ENCODE assay signal across 8 mouse cellular contexts in genomic region chr9:18473324-18474128, GRCm38 (mm10). TPM values are rescaled to one million over a fixed set of nuclear protein-coding genes. Genes with fewer than 3 reads are reported as not detected.
DNase-seq lines count a peak whose midpoint lies in the region; ATAC-seq and TF ChIP-seq lines count a peak whose summit lies in the region.

No protein-coding gene starts in this region.

- 4% methylated on average over 39 of the region's 39 CpGs for WGBS in forebrain, embryonic 15.5 days
- 4% methylated on average over 39 of the region's 39 CpGs for WGBS in large intestine, adult 2 months
- 2% methylated on average over 39 of the region's 39 CpGs for WGBS in liver, embryonic 16.5 days (ENCODE audit: insufficient replicate concordance)
- WGBS in neural tube, embryonic 12.5 days = 6% methylated on average over 39 of the region's 39 CpGs
- 4% methylated on average over 39 of the region's 39 CpGs for WGBS in stomach, postnatal 0 days

- TF ChIP-seq EP300 in stomach, postnatal 0 days (optimal IDR thresholded peaks at IDR 0.05) = no peak

- H3K9me3 ChIP-seq in G1E (replicated peaks) = no peaks in the 10 kb centered on the region
- H3K9me3 ChIP-seq in forebrain, embryonic 15.5 days = no peaks in the 10 kb centered on the region
- H3K9me3 ChIP-seq in liver, embryonic 16.5 days (replicated peaks; ENCODE audit: control insufficient read depth, low read length) = no peaks in the 10 kb centered on the region
- H3K9me3 ChIP-seq in neural tube, embryonic 12.5 days = no peaks in the 10 kb centered on the region
- H3K9me3 ChIP-seq in stomach, postnatal 0 days (ENCODE audit: control insufficient read depth, low read length) = no peaks in the 10 kb centered on the region

- H3K36me3 ChIP-seq in G1E (replicated peaks) = no peaks in the 10 kb centered on the region
- peaks cover 9% of the 10 kb centered on the region for H3K36me3 ChIP-seq in forebrain, embryonic 15.5 days
- no peaks in the 10 kb centered on the region for H3K36me3 ChIP-seq in liver, embryonic 16.5 days (ENCODE audit: control insufficient read depth, insufficient read depth)
- peaks cover 4% of the 10 kb centered on the region; the same call in 1 of the 2 replicates for H3K36me3 ChIP-seq in neural tube, embryonic 12.5 days
- no peaks in the 10 kb centered on the region for H3K36me3 ChIP-seq in stomach, postnatal 0 days (ENCODE audit: control insufficient read depth, insufficient read depth, low read length)

- intact Hi-C loops in heart, postnatal 14 days (cut with DNase I) = loop anchor here (5.0 kb wide), 1 partner anchor 181 kb away; the partner anchor contains the start of gene Chordc1

- peak; percentile 96 for ATAC-seq in G1E (ENCODE audit: extremely low read depth, insufficient number of reproducible peaks, low FRiP score, poor library complexity, severe bottlenecking)
- ATAC-seq in forebrain, embryonic 15.5 days (replicated peaks) = peak; percentile 98
- ATAC-seq in liver, embryonic 16.5 days (ENCODE audit: low read depth) = peak; percentile 90
- ATAC-seq in neural tube, embryonic 12.5 days (ENCODE audit: low FRiP score, low read depth) = peak; percentile 97
- ATAC-seq in stomach, postnatal 0 days (ENCODE audit: low FRiP score, low TSS enrichment) = peak; percentile 96

- no peak for TF ChIP-seq CTCF in G1E (IDR thresholded peaks at IDR 0.05; ENCODE audit: low read depth, low read length)
- peak; percentile 43 for TF ChIP-seq CTCF in stomach, postnatal 0 days (IDR thresholded peaks at IDR 0.05; ENCODE audit: low read depth)

- DNase-seq in G1E (ENCODE audit: low spot score) = peak; percentile 50
- peak; percentile 52 to 59 for DNase-seq in cerebellum, adult 18-20 months
- DNase-seq in heart, postnatal 14 days = peak; percentile 71 to 77
- peak; percentile 36 for DNase-seq in large intestine, adult 2 months (ENCODE audit: low read depth, low spot score)
- DNase-seq in stomach, postnatal 0 days (ENCODE audit: low spot score) = peak; percentile 83

- H3K4me3 ChIP-seq in G1E (ENCODE audit: low read depth, low read length) = peak overlapping the region; percentile 72
- peak overlapping the region; percentile 68 for H3K4me3 ChIP-seq in forebrain, embryonic 15.5 days
- peak overlapping the region; percentile 68 for H3K4me3 ChIP-seq in liver, embryonic 16.5 days (ENCODE audit: low read depth, low read length)
- peak overlapping the region; percentile 59 for H3K4me3 ChIP-seq in neural tube, embryonic 12.5 days
- peak overlapping the region; percentile 63 for H3K4me3 ChIP-seq in stomach, postnatal 0 days (ENCODE audit: low read depth, low read length)

- peak overlapping the region; percentile 70 for H3K4me2 ChIP-seq in forebrain, embryonic 15.5 days (replicated peaks)
- peak overlapping the region; percentile 76 for H3K4me2 ChIP-seq in liver, embryonic 16.5 days (ENCODE audit: low read depth, low read length)
- peak overlapping the region; percentile 67 for H3K4me2 ChIP-seq in neural tube, embryonic 12.5 days (replicated peaks)
- H3K4me2 ChIP-seq in stomach, postnatal 0 days (replicated peaks; ENCODE audit: low read depth) = peak overlapping the region; percentile 70

- H3K27ac ChIP-seq in forebrain, embryonic 15.5 days (replicated peaks) = peak overlapping the region; percentile 95
- H3K27ac ChIP-seq in liver, embryonic 16.5 days (ENCODE audit: low read length) = peak overlapping the region; percentile 50
- H3K27ac ChIP-seq in neural tube, embryonic 12.5 days = peak overlapping the region; percentile 80
- H3K27ac ChIP-seq in stomach, postnatal 0 days (replicated peaks) = peak overlapping the region; percentile 66

- H3K9ac ChIP-seq in forebrain, embryonic 15.5 days (replicated peaks) = peak overlapping the region; percentile 77
- peak overlapping the region; percentile 52 for H3K9ac ChIP-seq in liver, embryonic 16.5 days (ENCODE audit: low read depth, low read length)
- peak overlapping the region; percentile 67 for H3K9ac ChIP-seq in neural tube, embryonic 12.5 days
- peak overlapping the region; percentile 66 for H3K9ac ChIP-seq in stomach, postnatal 0 days (ENCODE audit: low read length)

- H3K4me1 ChIP-seq in G1E (ENCODE audit: insufficient read depth, low read depth, low read length) = no peaks in the 10 kb centered on the region
- peaks cover 15% of the 10 kb centered on the region for H3K4me1 ChIP-seq in forebrain, embryonic 15.5 days
- no peaks in the 10 kb centered on the region; the same call in none of the 2 replicates for H3K4me1 ChIP-seq in liver, embryonic 16.5 days (ENCODE audit: control insufficient read depth, low read depth, low read length)
- no peaks in the 10 kb centered on the region; the same call in 1 of the 2 replicates for H3K4me1 ChIP-seq in neural tube, embryonic 12.5 days
- H3K4me1 ChIP-seq in stomach, postnatal 0 days (replicated peaks; ENCODE audit: control insufficient read depth, insufficient read depth) = no peaks in the 10 kb centered on the region

- H3K27me3 ChIP-seq in G1E (ENCODE audit: insufficient read depth, low read length) = no peaks in the 10 kb centered on the region
- no peaks in the 10 kb centered on the region for H3K27me3 ChIP-seq in forebrain, embryonic 15.5 days
- H3K27me3 ChIP-seq in liver, embryonic 16.5 days (ENCODE audit: control insufficient read depth, insufficient read depth, low read depth, low read length) = no peaks in the 10 kb centered on the region
- H3K27me3 ChIP-seq in neural tube, embryonic 12.5 days (replicated peaks) = no peaks in the 10 kb centered on the region
- no peaks in the 10 kb centered on the region for H3K27me3 ChIP-seq in stomach, postnatal 0 days (ENCODE audit: control insufficient read depth, insufficient read depth, low read length)

RNA-seq across cellular contexts. Expression of gene Zfp558, which starts 4.5 kb away (rescaled TPM):
- total RNA-seq in G1E (2014; fragmentation: Nextera tagmentation) (2.8 and 4.4 TPM in 2 replicates), G1E (2017) (1.3 and 2.0 TPM in 2 replicates)
- polyA plus RNA-seq in G1E (2012) = 0.41 and 0.60 TPM in 2 replicates
- polyA plus RNA-seq in forebrain, embryonic 15.5 days (2015; fragmentation: Nextera tagmentation; extraction: Ambion mirVana) = 42.1 and 50.8 TPM in 2 replicates
- total RNA-seq in heart, postnatal 14 days (2021) = 1 to 10 TPM; 1.3 to 1.5 TPM
- 0.12 and 0.22 TPM in 2 replicates for polyA plus RNA-seq in large intestine, adult 2 months (2012; rRNA removed)
- 0.49 and 0.51 TPM in 2 replicates for polyA plus RNA-seq in liver, embryonic 16.5 days (2015; fragmentation: Nextera tagmentation; extraction: Ambion mirVana)
- polyA plus RNA-seq in neural tube, embryonic 12.5 days (2016; fragmentation: Nextera tagmentation; extraction: Ambion mirVana) = 18.7 and 22.8 TPM in 2 replicates
- polyA plus RNA-seq in stomach, postnatal 0 days (2015; fragmentation: Nextera tagmentation; extraction: Ambion mirVana) = 1.3 TPM in 2 replicates

RNA-seq across cellular contexts. Expression of gene Mbd3l1, which starts 4.6 kb away (rescaled TPM):
- total RNA-seq in G1E (2014; fragmentation: Nextera tagmentation) (not detected in 2 replicates), G1E (2017) (not detected in 2 replicates)
- polyA plus RNA-seq in G1E (2012) = not detected in 2 replicates
- polyA plus RNA-seq in forebrain, embryonic 15.5 days (2015; fragmentation: Nextera tagmentation; extraction: Ambion mirVana) = not detected in 2 replicates
- not detected for total RNA-seq in heart, postnatal 14 days (2021)
- not detected in 2 replicates for polyA plus RNA-seq in large intestine, adult 2 months (2012; rRNA removed)
- polyA plus RNA-seq in liver, embryonic 16.5 days (2015; fragmentation: Nextera tagmentation; extraction: Ambion mirVana) = not detected in 2 replicates
- polyA plus RNA-seq in neural tube, embryonic 12.5 days (2016; fragmentation: Nextera tagmentation; extraction: Ambion mirVana) = not detected in 2 replicates
- not detected in 2 replicates for polyA plus RNA-seq in stomach, postnatal 0 days (2015; fragmentation: Nextera tagmentation; extraction: Ambion mirVana)

RNA-seq across cellular contexts. Expression of gene Mbd3l2, which starts 43.1 kb away (rescaled TPM):
- not detected in 2 replicates for total RNA-seq in G1E (2014; fragmentation: Nextera tagmentation)
- 0.22 TPM in 1 of 2 replicates, not detected in the other for total RNA-seq in G1E (2017)
- not detected in 2 replicates for polyA plus RNA-seq in G1E (2012)
- not detected in 2 replicates for polyA plus RNA-seq in forebrain, embryonic 15.5 days (2015; fragmentation: Nextera tagmentation; extraction: Ambion mirVana)
- total RNA-seq in heart, postnatal 14 days (2021) = not detected
- polyA plus RNA-seq in large intestine, adult 2 months (2012; rRNA removed) = not detected in 2 replicates
- polyA plus RNA-seq in liver, embryonic 16.5 days (2015; fragmentation: Nextera tagmentation; extraction: Ambion mirVana) = not detected in 2 replicates
- polyA plus RNA-seq in neural tube, embryonic 12.5 days (2016; fragmentation: Nextera tagmentation; extraction: Ambion mirVana) = 0.15 TPM in 1 of 2 replicates, not detected in the other
- not detected in 2 replicates for polyA plus RNA-seq in stomach, postnatal 0 days (2015; fragmentation: Nextera tagmentation; extraction: Ambion mirVana)

Comparison
In these comparisons a context has a peak if more than half of its experiments do, and no peak if none do; other contexts are left out.
1. Peak in every context shown above with its lines: DNase-seq, ATAC-seq, H3K4me3 ChIP-seq and H3K27ac ChIP-seq.